Mouse (Mus musculus): ENCODE measurements around the gene Ngb. TPM values are rescaled to one million over a fixed set of nuclear protein-coding genes. Genes with fewer than 3 reads are reported as not detected.

Ngb gene
- polyA plus RNA-seq, 1 experiment from 2014 or later: 1.0 TPM

Other genes with a start within 250 kb of the Ngb start
- 59.9 and 60.7 TPM in 2 replicates for gene Irf2bpl, start 217.7 kb downstream of the Ngb start, polyA plus RNA-seq (2015; fragmentation: Nextera tagmentation; extraction: Ambion mirVana)
- gene Cipc, start 155.5 kb downstream of the Ngb start, polyA plus RNA-seq (2015; fragmentation: Nextera tagmentation; extraction: Ambion mirVana): 39.2 and 45.6 TPM in 2 replicates
- 17.1 and 23.5 TPM in 2 replicates for gene Zdhhc22, start 112.1 kb downstream of the Ngb start, polyA plus RNA-seq (2015; fragmentation: Nextera tagmentation; extraction: Ambion mirVana)
- 6.1 and 7.1 TPM in 2 replicates for gene Tmem63c, start 81.2 kb downstream of the Ngb start, polyA plus RNA-seq (2015; fragmentation: Nextera tagmentation; extraction: Ambion mirVana)
- 23.6 and 28.0 TPM in 2 replicates for gene Gstz1, start 44.6 kb upstream of the Ngb start, polyA plus RNA-seq (2015; fragmentation: Nextera tagmentation; extraction: Ambion mirVana)
- gene Pomt2, start 45.4 kb upstream of the Ngb start, polyA plus RNA-seq (2015; fragmentation: Nextera tagmentation; extraction: Ambion mirVana): 11.4 and 12.4 TPM in 2 replicates
- 1.7 and 2.1 TPM in 2 replicates for gene Samd15, start 97.2 kb upstream of the Ngb start, polyA plus RNA-seq (2015; fragmentation: Nextera tagmentation; extraction: Ambion mirVana)
- gene Tmed8, start 97.9 kb upstream of the Ngb start, polyA plus RNA-seq (2015; fragmentation: Nextera tagmentation; extraction: Ambion mirVana): 3.8 and 3.9 TPM in 2 replicates
- gene Noxred1, start 136.2 kb upstream of the Ngb start, polyA plus RNA-seq (2015; fragmentation: Nextera tagmentation; extraction: Ambion mirVana): 1.6 and 1.7 TPM in 2 replicates
- 56.9 and 58.2 TPM in 2 replicates for gene Vipas39, start 163.7 kb upstream of the Ngb start, polyA plus RNA-seq (2015; fragmentation: Nextera tagmentation; extraction: Ambion mirVana)
- gene Ahsa1, start 163.9 kb upstream of the Ngb start, polyA plus RNA-seq (2015; fragmentation: Nextera tagmentation; extraction: Ambion mirVana): 196 and 211 TPM in 2 replicates
- gene Ism2, start 197.2 kb upstream of the Ngb start, polyA plus RNA-seq (2015; fragmentation: Nextera tagmentation; extraction: Ambion mirVana): 0.60 and 0.61 TPM in 2 replicates